Mouse (Mus musculus): ENCODE data around the gene Nipbl. TPM values are rescaled to one million over a fixed set of nuclear protein-coding genes. Genes with fewer than 3 reads are reported as not detected.

The Nipbl gene
- polyA plus RNA-seq, 1 experiment, result 43.3 TPM

GRCm38 (mm10) chr15:8429502-8429901 is 14.8 kb downstream of the Nipbl start:
- Histone ChIP-seq H3K27ac (ENCODE audit: insufficient read depth, low read depth, low read length) (no peak overlapping the region), H3K4me1 (ENCODE audit: control insufficient read depth, insufficient read depth, low read length) (peaks cover 9% of the 10 kb centered on the region), H3K4me3 (ENCODE audit: insufficient read depth, low read length) (no peak overlapping the region)
- TF ChIP-seq CTCF (IDR thresholded peaks at IDR 0.05; ENCODE audit: low read depth, low read length) (no peak), POLR2A (IDR thresholded peaks at IDR 0.05; ENCODE audit: borderline replicate concordance, low read depth, low read length) (no peak)

- TF ChIP-seq CTCF (IDR thresholded peaks at IDR 0.05; ENCODE audit: low read depth, low read length) (no peak), POLR2A (IDR thresholded peaks at IDR 0.05; ENCODE audit: borderline replicate concordance, low read depth, low read length) (no peak)
- peaks cover 4% of the 10 kb centered on the region for H3K4me1 ChIP-seq (ENCODE audit: control insufficient read depth, insufficient read depth, low read length)
- no peak overlapping the region for H3K27ac ChIP-seq (ENCODE audit: insufficient read depth, low read depth, low read length)
- no peak overlapping the region for H3K4me3 ChIP-seq (ENCODE audit: insufficient read depth, low read length)
Observed at GRCm38 (mm10) chr15:8420909-8421308, 23.4 kb downstream of the Nipbl start.

GRCm38 (mm10) chr15:8416500-8417138 is 27.6 kb downstream of the Nipbl start:
- peaks cover 24% of the 10 kb centered on the region for H3K4me1 ChIP-seq (ENCODE audit: control insufficient read depth, insufficient read depth, low read length)
- TF ChIP-seq POLR2A (IDR thresholded peaks at IDR 0.05; ENCODE audit: borderline replicate concordance, low read depth, low read length) (no peak), CTCF (IDR thresholded peaks at IDR 0.05; ENCODE audit: low read depth, low read length) (no peak)
- no peak overlapping the region for H3K27ac ChIP-seq (ENCODE audit: insufficient read depth, low read depth, low read length)
- no peak overlapping the region for H3K4me3 ChIP-seq (ENCODE audit: insufficient read depth, low read length)

- Histone ChIP-seq H3K27ac (ENCODE audit: insufficient read depth, low read depth, low read length) (no peak overlapping the region), H3K4me3 (ENCODE audit: insufficient read depth, low read length) (no peak overlapping the region), H3K4me1 (ENCODE audit: control insufficient read depth, insufficient read depth, low read length) (peaks cover 27% of the 10 kb centered on the region)
- no peak for TF ChIP-seq CTCF (IDR thresholded peaks at IDR 0.05; ENCODE audit: low read depth, low read length)
- no peak for TF ChIP-seq POLR2A (IDR thresholded peaks at IDR 0.05; ENCODE audit: borderline replicate concordance, low read depth, low read length)
Observed at GRCm38 (mm10) chr15:8413356-8413755, 30.9 kb downstream of the Nipbl start.

- H3K27ac ChIP-seq (ENCODE audit: insufficient read depth, low read depth, low read length), result no peak overlapping the region
- no peak overlapping the region for H3K4me3 ChIP-seq (ENCODE audit: insufficient read depth, low read length)
- TF ChIP-seq CTCF (IDR thresholded peaks at IDR 0.05; ENCODE audit: low read depth, low read length) (no peak), POLR2A (IDR thresholded peaks at IDR 0.05; ENCODE audit: borderline replicate concordance, low read depth, low read length) (no peak)
- H3K4me1 ChIP-seq (ENCODE audit: control insufficient read depth, insufficient read depth, low read length), result peaks cover 27% of the 10 kb centered on the region
Observed at GRCm38 (mm10) chr15:8411873-8412272, 32.4 kb downstream of the Nipbl start.

- H3K4me3 ChIP-seq (ENCODE audit: insufficient read depth, low read length), result no peak overlapping the region
- no peak overlapping the region for H3K27ac ChIP-seq (ENCODE audit: insufficient read depth, low read depth, low read length)
- peaks cover 27% of the 10 kb centered on the region for H3K4me1 ChIP-seq (ENCODE audit: control insufficient read depth, insufficient read depth, low read length)
- no peak for TF ChIP-seq POLR2A (IDR thresholded peaks at IDR 0.05; ENCODE audit: borderline replicate concordance, low read depth, low read length)
- no peak for TF ChIP-seq CTCF (IDR thresholded peaks at IDR 0.05; ENCODE audit: low read depth, low read length)
Observed at GRCm38 (mm10) chr15:8411168-8411837, 33.0 kb downstream of the Nipbl start.

GRCm38 (mm10) chr15:8407082-8407481 is 37.2 kb downstream of the Nipbl start:
- Histone ChIP-seq H3K4me1 (ENCODE audit: control insufficient read depth, insufficient read depth, low read length) (peaks cover 8% of the 10 kb centered on the region), H3K4me3 (ENCODE audit: insufficient read depth, low read length) (no peak overlapping the region), H3K27ac (ENCODE audit: insufficient read depth, low read depth, low read length) (no peak overlapping the region)
- TF ChIP-seq POLR2A (IDR thresholded peaks at IDR 0.05; ENCODE audit: borderline replicate concordance, low read depth, low read length) (no peak), CTCF (IDR thresholded peaks at IDR 0.05; ENCODE audit: low read depth, low read length) (no peak)

GRCm38 (mm10) chr15:8406219-8406618 is 38.0 kb downstream of the Nipbl start:
- TF ChIP-seq POLR2A (IDR thresholded peaks at IDR 0.05; ENCODE audit: borderline replicate concordance, low read depth, low read length), result no peak
- TF ChIP-seq CTCF (IDR thresholded peaks at IDR 0.05; ENCODE audit: low read depth, low read length), result no peak
- H3K27ac ChIP-seq (ENCODE audit: insufficient read depth, low read depth, low read length), result no peak overlapping the region
- H3K4me3 ChIP-seq (ENCODE audit: insufficient read depth, low read length), result no peak overlapping the region
- peaks cover 9% of the 10 kb centered on the region for H3K4me1 ChIP-seq (ENCODE audit: control insufficient read depth, insufficient read depth, low read length)

- Histone ChIP-seq H3K27ac (ENCODE audit: insufficient read depth, low read depth, low read length) (no peak overlapping the region), H3K4me3 (ENCODE audit: insufficient read depth, low read length) (no peak overlapping the region), H3K4me1 (ENCODE audit: control insufficient read depth, insufficient read depth, low read length) (peaks cover 6% of the 10 kb centered on the region; the same call in 1 of the 2 replicates)
- TF ChIP-seq CTCF (IDR thresholded peaks at IDR 0.05; ENCODE audit: low read depth, low read length), result no peak
- TF ChIP-seq POLR2A (IDR thresholded peaks at IDR 0.05; ENCODE audit: borderline replicate concordance, low read depth, low read length), result no peak
Observed at GRCm38 (mm10) chr15:8402591-8402990, 41.7 kb downstream of the Nipbl start.

- TF ChIP-seq CTCF (IDR thresholded peaks at IDR 0.05; ENCODE audit: low read depth, low read length) (no peak), POLR2A (IDR thresholded peaks at IDR 0.05; ENCODE audit: borderline replicate concordance, low read depth, low read length) (no peak)
- Histone ChIP-seq H3K27ac (ENCODE audit: insufficient read depth, low read depth, low read length) (no peak overlapping the region), H3K4me3 (ENCODE audit: insufficient read depth, low read length) (no peak overlapping the region), H3K4me1 (ENCODE audit: control insufficient read depth, insufficient read depth, low read length) (peaks cover 6% of the 10 kb centered on the region; the same call in 1 of the 2 replicates)
Observed at GRCm38 (mm10) chr15:8401536-8401935, 42.7 kb downstream of the Nipbl start.
